Comparison of ENCODE assay signal across 17 mouse cellular contexts in genomic region chr9:60124102-60124501, GRCm38 (mm10).
DNase-seq lines count a peak whose midpoint lies in the region; ATAC-seq lines count a peak whose summit lies in the region.
"Had no signal": no experiment of that assay in that cellular context is flagged by ENCODE, and none has a peak within 500 bp of the region (broad histone marks: within the 10 kb centered on the region; RNA-seq: fewer than 3 reads in every experiment).

No protein-coding gene starts in this region.

- H3K36me3 ChIP-seq in hindbrain, embryonic 12.5 days, result no peaks in the 10 kb centered on the region
- no peaks in the 10 kb centered on the region for H3K36me3 ChIP-seq in hindbrain, embryonic 16.5 days (ENCODE audit: control insufficient read depth, insufficient read depth, low read length)
- no peaks in the 10 kb centered on the region for H3K36me3 ChIP-seq in midbrain, embryonic 13.5 days
- H3K36me3 ChIP-seq in midbrain, embryonic 14.5 days (ENCODE audit: control insufficient read depth, insufficient read depth, low read length), result no peaks in the 10 kb centered on the region
- no peaks in the 10 kb centered on the region for H3K36me3 ChIP-seq in hindbrain, embryonic 13.5 days
- H3K36me3 ChIP-seq: embryonic facial prominence, embryonic 12.5 days; forebrain, embryonic 15.5 days; heart, embryonic 10.5 days had no signal

- peaks cover 16% of the 10 kb centered on the region for H3K4me1 ChIP-seq in hindbrain, embryonic 12.5 days
- H3K4me1 ChIP-seq in hindbrain, embryonic 16.5 days (ENCODE audit: control insufficient read depth, insufficient read depth, low read depth, low read length), result peaks cover 3% of the 10 kb centered on the region
- peaks cover 26% of the 10 kb centered on the region for H3K4me1 ChIP-seq in midbrain, embryonic 13.5 days (replicated peaks)
- H3K4me1 ChIP-seq in midbrain, embryonic 14.5 days (ENCODE audit: control insufficient read depth, insufficient read depth, low read length), result 0 out of 2 replicates have a peak, but pooled peaks cover 7% of the 10 kb centered on the region
- peaks cover 39% of the 10 kb centered on the region for H3K4me1 ChIP-seq in hindbrain, embryonic 13.5 days (replicated peaks)

- H3K27me3 ChIP-seq in hindbrain, embryonic 12.5 days, result no peaks in the 10 kb centered on the region
- no peaks in the 10 kb centered on the region for H3K27me3 ChIP-seq in hindbrain, embryonic 16.5 days (replicated peaks; ENCODE audit: control insufficient read depth, insufficient read depth, low read length)
- H3K27me3 ChIP-seq in midbrain, embryonic 13.5 days, result no peaks in the 10 kb centered on the region
- no peaks in the 10 kb centered on the region for H3K27me3 ChIP-seq in midbrain, embryonic 14.5 days (ENCODE audit: control insufficient read depth, insufficient read depth, low read length)
- no peaks in the 10 kb centered on the region for H3K27me3 ChIP-seq in hindbrain, embryonic 13.5 days
- H3K27me3 ChIP-seq: embryonic facial prominence, embryonic 12.5 days; forebrain, embryonic 15.5 days had no signal

- H3K27ac ChIP-seq in hindbrain, embryonic 12.5 days, result no peak overlapping the region
- H3K27ac ChIP-seq in hindbrain, embryonic 16.5 days (ENCODE audit: low read depth, low read length), result no peak overlapping the region
- 0 out of 2 replicates have a peak overlapping the region, but pooled peaks have one; percentile 9 for H3K27ac ChIP-seq in midbrain, embryonic 13.5 days
- H3K27ac ChIP-seq in midbrain, embryonic 14.5 days (replicated peaks; ENCODE audit: low read depth, low read length), result no peak overlapping the region
- 0 out of 2 replicates have a peak overlapping the region, but pooled peaks have one; percentile 3 for H3K27ac ChIP-seq in hindbrain, embryonic 13.5 days
- H3K27ac ChIP-seq: embryonic facial prominence, embryonic 12.5 days; forebrain, embryonic 15.5 days; heart, embryonic 10.5 days had no signal

- no peak overlapping the region for H3K4me3 ChIP-seq in hindbrain, embryonic 12.5 days
- H3K4me3 ChIP-seq in hindbrain, embryonic 16.5 days (ENCODE audit: low read length), result no peak overlapping the region
- no peak overlapping the region for H3K4me3 ChIP-seq in midbrain, embryonic 13.5 days (replicated peaks)
- H3K4me3 ChIP-seq in midbrain, embryonic 14.5 days (replicated peaks; ENCODE audit: low read depth, low read length), result no peak overlapping the region
- no peak overlapping the region for H3K4me3 ChIP-seq in hindbrain, embryonic 13.5 days
- H3K4me3 ChIP-seq: embryonic facial prominence, embryonic 12.5 days; forebrain, embryonic 15.5 days; heart, embryonic 10.5 days had no signal

- 55% methylated on average over 9 of the region's 9 CpGs for WGBS in hindbrain, embryonic 12.5 days
- WGBS in hindbrain, embryonic 16.5 days, result 66% methylated on average over 9 of the region's 9 CpGs
- 55% methylated on average over 9 of the region's 9 CpGs for WGBS in midbrain, embryonic 13.5 days
- WGBS in midbrain, embryonic 14.5 days, result 48% methylated on average over 9 of the region's 9 CpGs
- WGBS in hindbrain, embryonic 13.5 days, result 44% methylated on average over 9 of the region's 9 CpGs

- peak; percentile 46; the same call in 1 of the 2 replicates for ATAC-seq in hindbrain, embryonic 12.5 days (ENCODE audit: low FRiP score)
- ATAC-seq in hindbrain, embryonic 16.5 days, result no peak
- peak; percentile 60; the same call in 1 of the 2 replicates for ATAC-seq in midbrain, embryonic 13.5 days
- no peak for ATAC-seq in midbrain, embryonic 14.5 days (ENCODE audit: low FRiP score, low TSS enrichment)
- ATAC-seq in hindbrain, embryonic 13.5 days (ENCODE audit: low FRiP score), result no peak
- ATAC-seq: forebrain, embryonic 15.5 days; inflammation-experienced regulatory T-cells, adult 6 months had no signal

- no peaks in the 10 kb centered on the region for H3K9me3 ChIP-seq in hindbrain, embryonic 12.5 days (replicated peaks)
- no peaks in the 10 kb centered on the region for H3K9me3 ChIP-seq in hindbrain, embryonic 16.5 days (ENCODE audit: control insufficient read depth, low read length)
- no peaks in the 10 kb centered on the region for H3K9me3 ChIP-seq in midbrain, embryonic 13.5 days
- no peaks in the 10 kb centered on the region for H3K9me3 ChIP-seq in midbrain, embryonic 14.5 days (ENCODE audit: control insufficient read depth, low read length)
- no peaks in the 10 kb centered on the region for H3K9me3 ChIP-seq in hindbrain, embryonic 13.5 days
- H3K9me3 ChIP-seq: embryonic facial prominence, embryonic 12.5 days; forebrain, embryonic 15.5 days; heart, embryonic 10.5 days had no signal

- no peak for DNase-seq in midbrain, embryonic 14.5 days
- no peak for DNase-seq in adrenal gland, postnatal 14 days
- DNase-seq: adrenal gland, adult 8-10 months; cerebellum, adult 11-12 months; cerebellum, adult 9-10 months; cerebellum, postnatal 25 days; gastrocnemius, postnatal 36 days; heart, adult 18-20 months; heart, postnatal 10 days had no signal

- H3K4me2 ChIP-seq in hindbrain, embryonic 12.5 days (replicated peaks), result no peak overlapping the region
- H3K4me2 ChIP-seq in hindbrain, embryonic 16.5 days (ENCODE audit: low read length), result no peak overlapping the region
- H3K4me2 ChIP-seq in midbrain, embryonic 13.5 days (replicated peaks), result no peak overlapping the region
- H3K4me2 ChIP-seq in midbrain, embryonic 14.5 days (ENCODE audit: low read length), result no peak overlapping the region
- H3K4me2 ChIP-seq in hindbrain, embryonic 13.5 days, result no peak overlapping the region
- H3K4me2 ChIP-seq: embryonic facial prominence, embryonic 12.5 days; forebrain, embryonic 15.5 days had no signal

- no peak overlapping the region for H3K9ac ChIP-seq in hindbrain, embryonic 12.5 days
- no peak overlapping the region for H3K9ac ChIP-seq in hindbrain, embryonic 16.5 days (ENCODE audit: low read depth, low read length)
- no peak overlapping the region for H3K9ac ChIP-seq in midbrain, embryonic 13.5 days (replicated peaks)
- no peak overlapping the region for H3K9ac ChIP-seq in midbrain, embryonic 14.5 days (replicated peaks; ENCODE audit: low read length)
- no peak overlapping the region for H3K9ac ChIP-seq in hindbrain, embryonic 13.5 days
- H3K9ac ChIP-seq: embryonic facial prominence, embryonic 12.5 days; forebrain, embryonic 15.5 days had no signal

Comparison
In these comparisons a context has a peak if more than half of its experiments do, and no peak if none do; other contexts are left out.
1. ATAC-seq: peak in hindbrain, embryonic 12.5 days (single experiment) and midbrain, embryonic 13.5 days (single experiment); none in hindbrain, embryonic 16.5 days (single experiment), midbrain, embryonic 14.5 days (single experiment) and hindbrain, embryonic 13.5 days (single experiment).
2. H3K27ac ChIP-seq: peak in midbrain, embryonic 13.5 days (single experiment) and hindbrain, embryonic 13.5 days (single experiment); none in hindbrain, embryonic 12.5 days (single experiment), hindbrain, embryonic 16.5 days (single experiment) and midbrain, embryonic 14.5 days (single experiment).